Mouse (Mus musculus): Measurements from ENCODE around the gene Rpusd3. TPM values are rescaled to one million over a fixed set of nuclear protein-coding genes. Genes with fewer than 3 reads are reported as not detected.

The Rpusd3 gene
- total and polyA plus RNA-seq, 2 experiments: 17.2 to 118 TPM

GRCm38 (mm10) chr6:113442442-113443090 lies 23.4 kb upstream of the Rpusd3 start, which contains the start of gene Jagn1:
Jagn1 (plus strand) TSS chr6:113442569.
- H3K4me1 ChIP-seq (ENCODE audit: control insufficient read depth, insufficient read depth, low read length): peaks cover 30% of the 10 kb centered on the region
- H3K27me3 ChIP-seq (ENCODE audit: control insufficient read depth, insufficient read depth, low read length): no peaks in the 10 kb centered on the region
- peak within 1 kb of the TSS; percentile 93 for H3K9ac ChIP-seq (ENCODE audit: low read depth, low read length)
- H3K79me2 ChIP-seq (ENCODE audit: control insufficient read depth, insufficient read depth, low read length): peaks cover 5% of the 10 kb centered on the region
- peaks cover 12% of the 10 kb centered on the region; the same call in 1 of the 2 replicates for H3K36me3 ChIP-seq (ENCODE audit: control insufficient read depth, insufficient read depth, low read length)
- peak within 1 kb of the TSS; percentile 72 for H3K27ac ChIP-seq (replicated peaks; ENCODE audit: insufficient read depth, low read depth, low read length)
- peak within 1 kb of the TSS; percentile 92 for H3K4me3 ChIP-seq (ENCODE audit: insufficient read depth, low read depth, low read length)
- TF ChIP-seq CTCF (IDR thresholded peaks at IDR 0.05; ENCODE audit: low read depth, low read length) (no peak), POLR2A (IDR thresholded peaks at IDR 0.05; ENCODE audit: extremely low read depth, insufficient read depth, low read length) (peak; percentile 56; the same call in 1 of the 2 replicates)
- DNase-seq (ENCODE audit: extremely low read depth, low read depth, low spot score): peak; percentile 92
- under 1% methylated on average over 45 of the region's 45 CpGs for WGBS

- Histone ChIP-seq H3K9ac (ENCODE audit: low read depth, low read length) (no peak overlapping the region), H3K79me2 (ENCODE audit: control insufficient read depth, insufficient read depth, low read length) (peaks cover 5% of the 10 kb centered on the region), H3K36me3 (ENCODE audit: control insufficient read depth, insufficient read depth, low read length) (peaks cover 9% of the 10 kb centered on the region; the same call in 1 of the 2 replicates), H3K27ac (replicated peaks; ENCODE audit: insufficient read depth, low read depth, low read length) (no peak overlapping the region), H3K4me3 (ENCODE audit: insufficient read depth, low read depth, low read length) (no peak overlapping the region), H3K27me3 (ENCODE audit: control insufficient read depth, insufficient read depth, low read length) (no peaks in the 10 kb centered on the region), H3K4me1 (ENCODE audit: control insufficient read depth, insufficient read depth, low read length) (peaks cover 31% of the 10 kb centered on the region)
- DNase-seq (ENCODE audit: extremely low read depth, low read depth, low spot score): no peak
- whole genome bisulfite sequencing: 39% methylated on average over 9 of the region's 9 CpGs
- no peak for TF ChIP-seq POLR2A (IDR thresholded peaks at IDR 0.05; ENCODE audit: extremely low read depth, insufficient read depth, low read length)
- TF ChIP-seq CTCF (IDR thresholded peaks at IDR 0.05; ENCODE audit: low read depth, low read length): no peak
Measured at GRCm38 (mm10) chr6:113442087-113442441, 22.9 kb upstream of the Rpusd3 start.

- peak; percentile 84 for DNase-seq (ENCODE audit: extremely low read depth, low read depth, low spot score)
- Histone ChIP-seq H3K27ac (replicated peaks; ENCODE audit: insufficient read depth, low read depth, low read length) (no peak overlapping the region), H3K4me1 (ENCODE audit: control insufficient read depth, insufficient read depth, low read length) (peaks cover 31% of the 10 kb centered on the region), H3K27me3 (ENCODE audit: control insufficient read depth, insufficient read depth, low read length) (no peaks in the 10 kb centered on the region), H3K36me3 (ENCODE audit: control insufficient read depth, insufficient read depth, low read length) (peaks cover 2% of the 10 kb centered on the region; the same call in 1 of the 2 replicates), H3K4me3 (ENCODE audit: insufficient read depth, low read depth, low read length) (no peak overlapping the region), H3K79me2 (ENCODE audit: control insufficient read depth, insufficient read depth, low read length) (peaks cover 5% of the 10 kb centered on the region), H3K9ac (ENCODE audit: low read depth, low read length) (no peak overlapping the region)
- TF ChIP-seq CTCF (IDR thresholded peaks at IDR 0.05; ENCODE audit: low read depth, low read length) (peak; percentile 57; the same call in 1 of the 2 replicates), POLR2A (IDR thresholded peaks at IDR 0.05; ENCODE audit: extremely low read depth, insufficient read depth, low read length) (no peak)
- WGBS: 35% methylated on average over 7 of the region's 7 CpGs
Measured at GRCm38 (mm10) chr6:113441147-113441680, 22.1 kb upstream of the Rpusd3 start.

- H3K4me3 ChIP-seq (ENCODE audit: insufficient read depth, low read depth, low read length): no peak overlapping the region
- 63% methylated on average over 3 of the region's 3 CpGs for WGBS
- H3K27ac ChIP-seq (replicated peaks; ENCODE audit: insufficient read depth, low read depth, low read length): peak overlapping the region; percentile 7; the same call in 1 of the 2 replicates
- H3K4me1 ChIP-seq (ENCODE audit: control insufficient read depth, insufficient read depth, low read length): peaks cover 31% of the 10 kb centered on the region
- peak; percentile 36 for DNase-seq (ENCODE audit: extremely low read depth, low read depth, low spot score)
- H3K79me2 ChIP-seq (ENCODE audit: control insufficient read depth, insufficient read depth, low read length): peaks cover 6% of the 10 kb centered on the region
- H3K9ac ChIP-seq (ENCODE audit: low read depth, low read length): 0 out of 2 replicates have a peak overlapping the region, but pooled peaks have one; percentile 24
- peaks cover 3% of the 10 kb centered on the region; the same call in 1 of the 2 replicates for H3K36me3 ChIP-seq (ENCODE audit: control insufficient read depth, insufficient read depth, low read length)
- TF ChIP-seq CTCF (IDR thresholded peaks at IDR 0.05; ENCODE audit: low read depth, low read length): no peak
- TF ChIP-seq POLR2A (IDR thresholded peaks at IDR 0.05; ENCODE audit: extremely low read depth, insufficient read depth, low read length): no peak
- no peaks in the 10 kb centered on the region for H3K27me3 ChIP-seq (ENCODE audit: control insufficient read depth, insufficient read depth, low read length)
Measured at GRCm38 (mm10) chr6:113440686-113441085, 21.5 kb upstream of the Rpusd3 start.

GRCm38 (mm10) chr6:113438721-113439430 lies 19.7 kb upstream of the Rpusd3 start:
- H3K27ac ChIP-seq (replicated peaks; ENCODE audit: insufficient read depth, low read depth, low read length): peak overlapping the region; percentile 94
- TF ChIP-seq POLR2A (IDR thresholded peaks at IDR 0.05; ENCODE audit: extremely low read depth, insufficient read depth, low read length) (no peak), CTCF (IDR thresholded peaks at IDR 0.05; ENCODE audit: low read depth, low read length) (no peak)
- WGBS: 29% methylated on average over 12 of the region's 12 CpGs
- H3K4me1 ChIP-seq (ENCODE audit: control insufficient read depth, insufficient read depth, low read length): peaks cover 38% of the 10 kb centered on the region
- H3K27me3 ChIP-seq (ENCODE audit: control insufficient read depth, insufficient read depth, low read length): no peaks in the 10 kb centered on the region
- peaks cover 12% of the 10 kb centered on the region for H3K79me2 ChIP-seq (ENCODE audit: control insufficient read depth, insufficient read depth, low read length)
- peak; percentile 92 for DNase-seq (ENCODE audit: extremely low read depth, low read depth, low spot score)
- H3K36me3 ChIP-seq (ENCODE audit: control insufficient read depth, insufficient read depth, low read length): peaks cover 11% of the 10 kb centered on the region; the same call in 1 of the 2 replicates
- H3K9ac ChIP-seq (ENCODE audit: low read depth, low read length): peak overlapping the region; percentile 42; the same call in 1 of the 2 replicates
- H3K4me3 ChIP-seq (ENCODE audit: insufficient read depth, low read depth, low read length): no peak overlapping the region

All from liver, adult 2 months (tissue).